Mouse (Mus musculus) brain, embryonic 14.5 days (tissue): ENCODE results near the gene Tlr9.

Experiments
- CTCF ChIP-seq: fragments of 200-500 bp; IDR thresholded peaks from 2 replicates; pipeline ENCODE4 v1.5.1; 2012; ENCODE audit warnings: inconsistent platforms, mild to moderate bottlenecking, moderate library complexity, borderline replicate concordance; ENCODE audit not compliant: insufficient read depth, insufficient read length; ENCODE audit errors: extremely low read depth
- POLR2A ChIP-seq: fragments of 200-500 bp; IDR thresholded peaks from 2 replicates; pipeline ENCODE4 v1.6.1; 2012; ENCODE audit warnings: mild to moderate bottlenecking, inconsistent platforms, borderline replicate concordance; ENCODE audit not compliant: poor library complexity, insufficient read depth, insufficient read length, severe bottlenecking; ENCODE audit errors: extremely low read depth

DNA sequence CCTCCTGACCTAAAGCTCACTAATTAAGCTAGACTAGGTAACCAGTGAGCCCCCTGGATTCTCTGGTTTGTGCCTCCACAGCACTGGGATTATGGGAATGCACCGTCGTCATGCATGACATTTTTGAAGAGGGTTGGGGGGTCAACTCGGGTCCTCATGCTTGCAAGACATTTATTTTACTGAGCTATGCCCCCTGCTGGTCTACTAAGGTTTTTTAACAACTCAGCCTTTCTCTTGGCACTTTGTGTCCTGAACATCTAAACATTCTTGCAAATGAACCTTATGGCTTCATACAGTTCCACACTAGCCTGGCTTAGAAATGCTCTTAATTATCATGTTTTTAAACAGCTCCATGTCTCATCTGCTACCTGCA is 8.3 kb downstream of the Tlr9 start:
- 0 out of 2 replicates have a peak, but pooled peaks have one; percentile 6 for TF ChIP-seq CTCF
- no peak for TF ChIP-seq POLR2A
